In genomic region chr2:91061849-91062481, GRCm38 (mm10) we compare ENCODE assay signal across 12 mouse cellular contexts. TPM values are rescaled to one million over a fixed set of nuclear protein-coding genes. Genes with fewer than 3 reads are reported as not detected.
DNase-seq lines count a peak whose midpoint lies in the region; ATAC-seq lines count a peak whose summit lies in the region.
"Had no signal": no experiment of that assay in that cellular context is flagged by ENCODE, and none has a peak within 500 bp of the region (broad histone marks: within the 10 kb centered on the region; RNA-seq: fewer than 3 reads in every experiment).

No protein-coding gene starts in this region.

- no peaks in the 10 kb centered on the region for H3K27me3 ChIP-seq in limb, embryonic 13.5 days
- no peaks in the 10 kb centered on the region for H3K27me3 ChIP-seq in limb, embryonic 10.5 days (ENCODE audit: low read depth, poor library complexity, severe bottlenecking)
- H3K27me3 ChIP-seq in forebrain, embryonic 16.5 days (replicated peaks; ENCODE audit: control insufficient read depth, insufficient read depth, low read length): no peaks in the 10 kb centered on the region

- peaks cover 99% of the 10 kb centered on the region for H3K36me3 ChIP-seq in limb, embryonic 13.5 days
- peaks cover 92% of the 10 kb centered on the region for H3K36me3 ChIP-seq in limb, embryonic 10.5 days
- peaks cover 35% of the 10 kb centered on the region for H3K36me3 ChIP-seq in forebrain, embryonic 16.5 days (ENCODE audit: control insufficient read depth, insufficient read depth)

- peak; percentile 54; the same call in 1 of the 2 replicates for ATAC-seq in limb, embryonic 13.5 days (ENCODE audit: low FRiP score, low read depth)
- no peak for ATAC-seq in forebrain, embryonic 16.5 days

- no peak overlapping the region for H3K4me2 ChIP-seq in limb, embryonic 13.5 days (replicated peaks)
- H3K4me2 ChIP-seq in forebrain, embryonic 16.5 days (ENCODE audit: low read length): no peak overlapping the region

- no peak for DNase-seq in limb, embryonic 10.5 days (ENCODE audit: low spot score)
- peak; percentile 58 for DNase-seq in gonadal fat pad, adult 2 months (ENCODE audit: low read depth)
- peak; percentile 56 for DNase-seq in kidney, adult 9 months
- peak; percentile 49 to 72 for DNase-seq in lung, postnatal 4 days
- no peak for DNase-seq in left cerebral cortex, postnatal 14 days (ENCODE audit: low spot score in 2 of 2)
- no peak for DNase-seq in ovary, adult 18-20 months (ENCODE audit: low spot score)
- DNase-seq: cerebellum, adult 18-20 months; spleen, adult 18-20 months had no signal

- H3K9me3 ChIP-seq in limb, embryonic 13.5 days: no peaks in the 10 kb centered on the region
- no peaks in the 10 kb centered on the region for H3K9me3 ChIP-seq in limb, embryonic 10.5 days (replicated peaks)
- H3K9me3 ChIP-seq in forebrain, embryonic 16.5 days (ENCODE audit: control insufficient read depth, low read length): no peaks in the 10 kb centered on the region

- H3K9ac ChIP-seq in limb, embryonic 13.5 days: no peak overlapping the region
- no peak overlapping the region for H3K9ac ChIP-seq in forebrain, embryonic 16.5 days (replicated peaks; ENCODE audit: low read depth, low read length)

- no peak overlapping the region; the same call in 1 of the 2 replicates for H3K27ac ChIP-seq in limb, embryonic 13.5 days
- H3K27ac ChIP-seq in limb, embryonic 10.5 days: no peak overlapping the region
- no peak overlapping the region for H3K27ac ChIP-seq in forebrain, embryonic 16.5 days (ENCODE audit: low read length)

- 72% methylated on average over 6 of the region's 6 CpGs for WGBS in limb, embryonic 13.5 days
- WGBS in limb, embryonic 10.5 days: 87% methylated on average over 6 of the region's 6 CpGs
- 82% methylated on average over 6 of the region's 6 CpGs for WGBS in forebrain, embryonic 16.5 days

- intact Hi-C loops in left cerebral cortex, postnatal 14 days (cut with DNase I): loop anchor here (5.0 kb wide), 1 partner anchor 195 kb away; no protein-coding TSS in a partner anchor

- peaks cover 7% of the 10 kb centered on the region; the same call in 1 of the 2 replicates for H3K4me1 ChIP-seq in limb, embryonic 13.5 days
- no peaks in the 10 kb centered on the region for H3K4me1 ChIP-seq in limb, embryonic 10.5 days
- H3K4me1 ChIP-seq in forebrain, embryonic 16.5 days (replicated peaks; ENCODE audit: control insufficient read depth, insufficient read depth, low read length): no peaks in the 10 kb centered on the region

- H3K4me3 ChIP-seq in limb, embryonic 13.5 days: no peak overlapping the region
- no peak overlapping the region for H3K4me3 ChIP-seq in limb, embryonic 10.5 days
- no peak overlapping the region for H3K4me3 ChIP-seq in forebrain, embryonic 16.5 days (replicated peaks; ENCODE audit: low read length)

RNA-seq across cellular contexts. Expression of gene Psmc3, which starts 8.2 kb away (rescaled TPM):
- polyA plus RNA-seq in limb, embryonic 13.5 days (2015; fragmentation: Nextera tagmentation; extraction: Ambion mirVana): 316 and 328 TPM in 2 replicates
- 359 and 373 TPM in 2 replicates for polyA plus RNA-seq in limb, embryonic 10.5 days (2016; fragmentation: Nextera tagmentation; extraction: Ambion mirVana)
- polyA plus RNA-seq in gonadal fat pad, adult 2 months (2012; rRNA removed): 103 and 106 TPM in 2 replicates
- total RNA-seq in left cerebral cortex, postnatal 14 days (2021): 100 to 1,000 TPM; 203 to 208 TPM
- polyA plus RNA-seq in forebrain, embryonic 16.5 days (2015; fragmentation: Nextera tagmentation; extraction: Ambion mirVana): 236 and 238 TPM in 2 replicates

RNA-seq across cellular contexts. Expression of gene Slc39a13, which starts 8.3 kb away (rescaled TPM):
- 59.9 and 67.5 TPM in 2 replicates for polyA plus RNA-seq in limb, embryonic 13.5 days (2015; fragmentation: Nextera tagmentation; extraction: Ambion mirVana)
- polyA plus RNA-seq in limb, embryonic 10.5 days (2016; fragmentation: Nextera tagmentation; extraction: Ambion mirVana): 18.1 and 31.6 TPM in 2 replicates
- polyA plus RNA-seq in gonadal fat pad, adult 2 months (2012; rRNA removed): 71.2 and 84.5 TPM in 2 replicates
- 10 to 100 TPM; 26.2 to 32.9 TPM for total RNA-seq in left cerebral cortex, postnatal 14 days (2021)
- polyA plus RNA-seq in forebrain, embryonic 16.5 days (2015; fragmentation: Nextera tagmentation; extraction: Ambion mirVana): 23.1 and 33.3 TPM in 2 replicates

RNA-seq across cellular contexts. Expression of gene Spi1, which starts 20.2 kb away (rescaled TPM):
- 4.6 and 6.0 TPM in 2 replicates for polyA plus RNA-seq in limb, embryonic 13.5 days (2015; fragmentation: Nextera tagmentation; extraction: Ambion mirVana)
- 2.0 and 2.6 TPM in 2 replicates for polyA plus RNA-seq in limb, embryonic 10.5 days (2016; fragmentation: Nextera tagmentation; extraction: Ambion mirVana)
- 21.1 and 32.3 TPM in 2 replicates for polyA plus RNA-seq in gonadal fat pad, adult 2 months (2012; rRNA removed)
- total RNA-seq in left cerebral cortex, postnatal 14 days (2021): 1 to 10 TPM; 4.3 to 4.7 TPM
- 1.7 and 1.9 TPM in 2 replicates for polyA plus RNA-seq in forebrain, embryonic 16.5 days (2015; fragmentation: Nextera tagmentation; extraction: Ambion mirVana)

RNA-seq across cellular contexts. Expression of gene Rapsn, which starts 26.5 kb away (rescaled TPM):
- 18.3 and 19.2 TPM in 2 replicates for polyA plus RNA-seq in limb, embryonic 13.5 days (2015; fragmentation: Nextera tagmentation; extraction: Ambion mirVana)
- 0.30 and 1.4 TPM in 2 replicates for polyA plus RNA-seq in limb, embryonic 10.5 days (2016; fragmentation: Nextera tagmentation; extraction: Ambion mirVana)
- polyA plus RNA-seq in gonadal fat pad, adult 2 months (2012; rRNA removed): 0.41 and 0.53 TPM in 2 replicates
- under 1 TPM; 0.24 to 0.36 TPM for total RNA-seq in left cerebral cortex, postnatal 14 days (2021)
- polyA plus RNA-seq in forebrain, embryonic 16.5 days (2015; fragmentation: Nextera tagmentation; extraction: Ambion mirVana): 0.51 and 0.86 TPM in 2 replicates
- total RNA-seq: MEL had no signal

RNA-seq across cellular contexts. Expression of gene Mybpc3, which starts 56.0 kb away (rescaled TPM):
- not detected in 2 replicates for polyA plus RNA-seq in limb, embryonic 13.5 days (2015; fragmentation: Nextera tagmentation; extraction: Ambion mirVana)
- 0.44 and 0.49 TPM in 2 replicates for polyA plus RNA-seq in limb, embryonic 10.5 days (2016; fragmentation: Nextera tagmentation; extraction: Ambion mirVana)
- polyA plus RNA-seq in gonadal fat pad, adult 2 months (2012; rRNA removed): 0.04 and 0.05 TPM in 2 replicates
- total RNA-seq in left cerebral cortex, postnatal 14 days (2021): 1 to 10 TPM in 1 of 2 experiments, under 1 TPM in 1; 0.91 to 1.8 TPM
- polyA plus RNA-seq in forebrain, embryonic 16.5 days (2015; fragmentation: Nextera tagmentation; extraction: Ambion mirVana): not detected in 2 replicates
- polyA plus RNA-seq: hindbrain, embryonic 11.5 days had no signal

Comparison
In these comparisons a context has a peak if more than half of its experiments do, and no peak if none do; other contexts are left out.
1. DNase-seq: peak in gonadal fat pad, adult 2 months (single experiment), kidney, adult 9 months (single experiment) and lung, postnatal 4 days (2 of 2); none in limb, embryonic 10.5 days (single experiment), left cerebral cortex, postnatal 14 days (0 of 2) and ovary, adult 18-20 months (single experiment).